Mouse (Mus musculus): ENCODE measurements around the gene Kcnq1.

- TF ChIP-seq MAFK (IDR thresholded peaks at IDR 0.05; ENCODE audit: insufficient read depth, low read depth, low read length) (no peak), HCFC1 (IDR thresholded peaks at IDR 0.05; ENCODE audit: borderline replicate concordance, insufficient read depth, low read length) (no peak)
Measured at GRCm38 (mm10) chr7:143203897-143204296, 97.7 kb downstream of the Kcnq1 start.

Measured in ES-E14 (cell line).